Mouse (Mus musculus) midbrain, postnatal 0 days (tissue): Measurements from ENCODE around the gene Ly6g6e. TPM values are rescaled to one million over a fixed set of nuclear protein-coding genes. Genes with fewer than 3 reads are reported as not detected.

Source experiments
- ATAC-seq: fragments of 200-750 bp; cut with Nextera tagmentation; 2 replicates; pipeline ENCODE4 v1.8.0; 2017; ENCODE audit warnings: moderate number of reproducible peaks, mild to moderate bottlenecking, moderate TSS enrichment, moderate library complexity; ENCODE audit not compliant: low FRiP score
- DNase-seq: peaks from one replicate; pipeline ENCODE4 v3.0.0-alpha.2; 2015; ENCODE audit warnings: low spot score
- H3K27ac ChIP-seq: fragments of 300-500 bp; sonication (generic); 2 replicates; pipeline ENCODE4 v1.5.1; 2014; ENCODE audit warnings: low read depth, mild to moderate bottlenecking, low read length, mixed read lengths
- H3K27me3 ChIP-seq: fragments of 300-500 bp; sonication (generic); 2 replicates; pipeline ENCODE4 v1.6.1; 2014; ENCODE audit warnings: low read length, control low read depth, mixed read lengths; ENCODE audit not compliant: insufficient read depth
- H3K36me3 ChIP-seq: fragments of 300-500 bp; sonication (generic); 2 replicates; pipeline ENCODE4 v1.6.1; 2014; ENCODE audit warnings: low read length, control low read depth, mixed read lengths; ENCODE audit not compliant: insufficient read depth
- H3K4me1 ChIP-seq: fragments of 300-500 bp; sonication (generic); 2 replicates; pipeline ENCODE4 v1.6.1; 2014; ENCODE audit warnings: mild to moderate bottlenecking, control low read depth, antibody characterized with exemption, low read length, mixed read lengths; ENCODE audit not compliant: insufficient read depth
- H3K4me2 ChIP-seq: fragments of 300-500 bp; sonication (generic); 2 replicates; pipeline ENCODE4 v1.6.1; 2014; ENCODE audit warnings: low read depth, mild to moderate bottlenecking, low read length, mixed read lengths; ENCODE audit not compliant: poor library complexity, severe bottlenecking
- H3K4me3 ChIP-seq: fragments of 300-500 bp; sonication (generic); 2 replicates; pipeline ENCODE4 v1.5.1; 2014; ENCODE audit warnings: low read depth, mild to moderate bottlenecking, low read length, moderate library complexity
- H3K9ac ChIP-seq: fragments of 300-500 bp; sonication (generic); replicated peaks from 2 replicates; pipeline ENCODE4 v1.6.1; 2014; ENCODE audit warnings: mild to moderate bottlenecking, low read length, moderate library complexity, mixed read lengths; ENCODE audit not compliant: poor library complexity, severe bottlenecking
- H3K9me3 ChIP-seq: fragments of 300-500 bp; sonication (generic); 2 replicates; pipeline ENCODE4 v1.6.1; 2016; ENCODE audit warnings: low read length, control low read depth
- CTCF ChIP-seq: IDR thresholded peaks from 2 replicates; pipeline ENCODE4 v1.5.1; 2016; ENCODE audit warnings: antibody characterized with exemption, mild to moderate bottlenecking
- WGBS: fragments of 180-500 bp; shearing (Covaris S2); extraction: QIAGEN DNeasy Blood & Tissue Kit; methylation state at CpG from one replicate; pipeline ENCODE4 v1.1.7; 2014; 5-methylcytosine and 5-hydroxymethylcytosine counted together
- polyA plus RNA-seq: library from polyadenylated mRNA; unstranded; fragments of >200 nt; fragmentation: Nextera tagmentation; extraction: Ambion mirVana; gene quantifications from 2 replicates; pipeline ENCODE4 v1.2.1, GENCODE M21; 2015
- total RNA-seq: library from RNA; depleted of rRNA; stranded (reverse); fragments of >200 nt; gene quantifications from 2 replicates; pipeline ENCODE4 v1.2.3, GENCODE M21; 2014

Gene Ly6g6e
- total and polyA plus RNA-seq, 2 experiments from 2014 or later, result not detected

DNA sequence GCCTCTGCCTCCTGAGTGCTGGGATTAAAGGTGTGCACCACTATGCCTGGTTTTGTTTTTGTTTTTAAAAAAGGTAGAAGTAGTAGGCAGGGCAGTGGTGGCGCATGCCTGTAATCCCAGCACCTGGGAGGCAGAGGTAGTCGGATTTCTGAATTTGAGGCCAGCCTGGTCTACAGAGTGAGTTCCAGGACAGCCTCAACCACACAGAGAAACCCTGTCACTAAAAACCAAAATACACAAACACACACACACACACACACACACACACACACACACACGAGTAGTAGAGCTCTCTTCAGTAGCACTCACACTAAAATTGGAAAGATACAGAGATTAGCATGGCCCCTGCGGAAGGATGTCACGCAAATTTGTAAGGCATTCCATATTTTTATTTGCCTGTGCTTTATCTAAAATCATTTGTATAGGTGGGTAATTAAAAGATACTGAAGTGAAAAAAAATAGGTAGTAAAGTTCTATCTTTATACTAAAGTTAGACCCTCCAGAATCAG is 27.7 kb upstream of the Ly6g6e start:
- H3K4me3 ChIP-seq, result no peak overlapping the region
- TF ChIP-seq CTCF, result no peak
- no peaks in the 10 kb centered on the region for H3K9me3 ChIP-seq
- ATAC-seq (no peak), DNase-seq (no peak)
- H3K36me3 ChIP-seq, result no peaks in the 10 kb centered on the region
- H3K9ac ChIP-seq, result no peak overlapping the region
- no peak overlapping the region for H3K27ac ChIP-seq
- no peaks in the 10 kb centered on the region for H3K27me3 ChIP-seq
- H3K4me1 ChIP-seq, result no peaks in the 10 kb centered on the region; the same call in 1 of the 2 replicates
- H3K4me2 ChIP-seq, result no peak overlapping the region
- 68% methylated on average over 5 of the region's 5 CpGs for WGBS

DNA sequence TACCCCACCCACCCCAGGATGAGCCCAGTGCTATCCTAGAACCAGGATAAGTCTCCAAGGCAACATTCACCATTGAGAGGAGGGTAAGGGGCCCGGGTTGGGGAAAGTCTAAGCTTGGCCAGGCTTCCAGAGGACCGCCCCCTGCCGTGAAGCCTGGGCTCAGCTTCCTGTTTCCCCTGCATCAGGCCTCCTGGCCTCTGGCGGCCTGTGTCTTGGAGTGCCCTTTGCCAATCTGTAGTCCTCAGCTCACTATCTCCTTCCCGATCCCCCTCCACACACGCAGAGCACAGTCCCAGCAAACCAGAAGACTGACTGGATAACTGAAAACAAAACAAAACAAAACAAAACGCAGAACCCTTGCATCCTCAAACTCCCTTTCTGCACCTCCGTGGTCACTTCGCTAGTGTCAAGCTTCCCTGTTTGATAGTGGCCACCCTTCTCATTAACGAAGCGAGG is 27.1 kb upstream of the Ly6g6e start, which contains the start of gene Clic1:
TSS of gene Clic1 (plus strand) at position 406 of the 456 bp plus-strand sequence.
- Histone ChIP-seq H3K27ac (peak within 1 kb of the TSS; percentile 73), H3K27me3 (no peaks in the 10 kb centered on the region), H3K4me2 (peak within 1 kb of the TSS; percentile 54), H3K4me3 (peak within 1 kb of the TSS; percentile 31), H3K9me3 (no peaks in the 10 kb centered on the region), H3K36me3 (no peaks in the 10 kb centered on the region), H3K9ac (peak within 1 kb of the TSS; percentile 51), H3K4me1 (no peaks in the 10 kb centered on the region; the same call in 1 of the 2 replicates)
- ATAC-seq (no peak), DNase-seq (peak; percentile 76)
- TF ChIP-seq CTCF, result peak; percentile 28; the same call in 1 of the 2 replicates
- WGBS, result 7% methylated on average over 11 of the region's 11 CpGs

DNA sequence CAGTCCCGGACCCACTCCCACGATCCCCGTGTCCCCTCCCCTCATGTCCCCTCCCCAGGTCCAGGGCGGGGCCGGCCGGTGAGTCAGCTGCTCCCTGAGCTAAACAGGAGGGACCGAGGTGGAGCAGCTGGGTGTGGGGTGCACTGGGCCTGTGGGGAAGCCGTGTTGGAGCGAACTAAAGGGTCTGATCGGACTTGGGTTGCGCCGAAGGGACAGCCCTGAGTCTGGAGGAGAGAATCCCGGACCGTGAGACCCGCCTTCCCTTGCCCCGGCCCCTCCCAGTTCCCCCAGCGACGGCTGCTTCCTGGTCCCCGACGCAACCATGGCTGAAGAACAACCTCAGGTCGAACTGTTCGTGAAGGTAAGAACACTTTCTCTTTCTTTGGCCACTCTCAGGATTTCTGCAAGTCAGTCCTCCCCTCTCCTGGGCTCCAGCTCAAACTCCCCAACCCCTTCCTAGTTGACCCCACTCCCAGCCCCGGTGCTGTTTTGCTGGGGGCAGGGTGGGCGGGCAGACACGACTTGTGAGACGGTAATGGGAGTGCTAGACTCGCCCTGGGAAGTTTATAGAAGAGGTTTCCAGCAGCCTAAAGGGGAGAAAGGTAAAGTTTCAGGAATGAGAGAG is 26.5 kb upstream of the Ly6g6e start:
- H3K4me1 ChIP-seq, result no peaks in the 10 kb centered on the region; the same call in 1 of the 2 replicates
- no peaks in the 10 kb centered on the region for H3K27me3 ChIP-seq
- no peaks in the 10 kb centered on the region for H3K36me3 ChIP-seq
- no peaks in the 10 kb centered on the region for H3K9me3 ChIP-seq
- peak overlapping the region; percentile 54 for H3K4me2 ChIP-seq
- no peak for TF ChIP-seq CTCF
- peak overlapping the region; percentile 51 for H3K9ac ChIP-seq
- ATAC-seq (no peak), DNase-seq (peak; percentile 59)
- H3K4me3 ChIP-seq, result peak overlapping the region; percentile 31
- WGBS, result 4% methylated on average over 27 of the region's 27 CpGs
- peak overlapping the region; percentile 73 for H3K27ac ChIP-seq

DNA sequence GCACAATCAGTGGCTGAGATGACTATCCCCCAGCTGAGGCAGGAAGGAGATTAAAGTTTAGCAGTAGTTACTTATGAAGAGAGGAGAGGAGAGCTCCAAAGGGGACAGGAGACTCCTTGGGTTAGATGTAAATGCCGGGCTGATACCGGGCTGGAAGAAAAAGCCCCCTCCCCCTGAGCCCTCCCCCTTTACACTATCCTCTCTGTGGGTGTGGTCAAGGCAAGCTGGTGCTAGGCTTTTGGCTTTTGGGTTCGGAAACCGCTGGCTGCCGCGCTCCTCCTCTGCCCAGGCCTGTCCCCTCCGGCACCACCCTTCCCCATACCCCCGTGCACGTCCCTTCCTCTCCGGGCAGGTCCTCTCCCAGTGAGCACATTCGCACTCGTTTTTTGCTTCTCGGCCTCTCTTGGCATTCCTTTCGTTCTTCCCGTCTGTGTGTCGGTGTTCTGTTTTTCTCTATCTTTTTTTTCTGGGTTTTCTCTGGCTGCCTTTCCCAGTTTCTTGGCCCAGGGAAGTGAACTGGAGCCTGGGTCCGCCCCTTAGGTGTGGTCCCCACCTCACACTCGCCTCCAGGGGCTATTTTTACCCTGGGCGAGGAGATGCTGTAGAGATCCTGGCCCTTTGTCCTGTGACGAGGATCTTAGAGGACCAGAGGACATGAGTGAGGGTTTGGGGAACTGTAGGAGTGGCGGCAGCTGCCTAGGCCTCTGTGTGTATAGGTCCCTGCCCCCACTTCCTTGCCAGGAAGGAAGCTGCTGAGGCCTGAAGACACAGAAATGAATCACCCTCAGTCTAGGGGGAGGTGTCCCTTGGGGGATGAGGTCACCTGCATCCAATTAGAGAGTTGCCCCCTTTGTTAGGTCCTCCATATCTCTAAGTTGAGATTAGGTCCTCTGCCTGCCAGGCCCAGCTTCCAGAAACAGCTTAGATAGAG is 25.3 kb upstream of the Ly6g6e start:
- Histone ChIP-seq H3K4me2 (peak overlapping the region; percentile 54), H3K27ac (peak overlapping the region; percentile 69), H3K4me1 (no peaks in the 10 kb centered on the region), H3K27me3 (no peaks in the 10 kb centered on the region), H3K36me3 (no peaks in the 10 kb centered on the region), H3K9me3 (no peaks in the 10 kb centered on the region), H3K4me3 (peak overlapping the region; percentile 24), H3K9ac (peak overlapping the region; percentile 52)
- DNase-seq (peak; percentile 87), ATAC-seq (peak; percentile 48; the same call in 1 of the 2 replicates)
- 7% methylated on average over 21 of the region's 21 CpGs for WGBS
- no peak for TF ChIP-seq CTCF

DNA sequence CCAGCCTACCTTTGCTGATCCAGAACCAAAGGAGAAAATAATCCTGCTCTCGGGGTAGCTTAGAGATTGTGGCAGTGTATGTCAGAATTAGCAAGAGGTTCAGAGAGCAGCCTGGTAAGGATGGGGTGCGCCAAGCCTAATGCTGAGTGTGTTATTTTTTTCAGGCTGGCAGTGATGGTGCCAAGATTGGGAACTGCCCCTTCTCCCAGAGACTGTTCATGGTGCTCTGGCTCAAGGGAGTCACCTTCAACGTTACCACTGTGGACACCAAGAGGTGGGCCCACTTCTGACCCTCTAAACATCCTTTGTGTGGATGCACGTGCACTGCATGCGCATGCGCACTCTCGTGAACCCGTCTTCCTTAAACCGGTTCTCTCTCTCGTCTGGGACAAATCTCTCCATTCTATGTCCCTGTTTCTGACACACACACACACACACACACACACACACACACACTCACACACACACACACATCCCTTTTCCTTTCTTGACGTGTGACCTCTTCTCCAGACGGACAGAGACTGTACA is 24.4 kb upstream of the Ly6g6e start:
- Histone ChIP-seq H3K9ac (no peak overlapping the region), H3K4me1 (no peaks in the 10 kb centered on the region), H3K36me3 (no peaks in the 10 kb centered on the region), H3K27me3 (no peaks in the 10 kb centered on the region), H3K4me3 (no peak overlapping the region), H3K4me2 (peak overlapping the region; percentile 54; the same call in 1 of the 2 replicates), H3K9me3 (no peaks in the 10 kb centered on the region), H3K27ac (peak overlapping the region; percentile 49; the same call in 1 of the 2 replicates)
- ATAC-seq (no peak), DNase-seq (no peak)
- no peak for TF ChIP-seq CTCF
- 65% methylated on average over 12 of the region's 12 CpGs for WGBS
